Mouse (Mus musculus): Measurements from ENCODE around the gene Hesx1. TPM values are rescaled to one million over a fixed set of nuclear protein-coding genes. Genes with fewer than 3 reads are reported as not detected.

The Hesx1 gene
- total RNA-seq, 2 experiments from 2014 or later: not detected

GRCm38 (mm10) chr14:27051511-27051895, 57.3 kb downstream of the Hesx1 start:
- no peak for DNase-seq (ENCODE audit: low spot score in 2 of 2)

Other genes with a start within 250 kb of the Hesx1 start
- gene Asb14, start 99.9 kb upstream of the Hesx1 start, total RNA-seq (2021): not detected
- gene Appl1, start 23.2 kb upstream of the Hesx1 start, total RNA-seq (2021): 10 to 100 TPM; 65.7 to 70.5 TPM
- gene Il17rd, start 44.5 kb downstream of the Hesx1 start, total RNA-seq (2021): 1 to 10 TPM; 2.1 to 2.6 TPM
- gene Arhgef3, start 120.5 kb downstream of the Hesx1 start, total RNA-seq (2021): 10 to 100 TPM; 67.4 to 85.3 TPM

Data from left cerebral cortex, adult 18-20 months (tissue).